Mouse (Mus musculus): Measurements from ENCODE around the gene Car10.
A peak's percentile ranks its signal among the peaks of the same experiment; 100 is the strongest.
"Not testable (repeated sequence)": the region's sequence is repeated elsewhere in the genome, so short reads cannot be mapped to it uniquely, and the experiment has no call there.

The Car10 gene

DNA sequence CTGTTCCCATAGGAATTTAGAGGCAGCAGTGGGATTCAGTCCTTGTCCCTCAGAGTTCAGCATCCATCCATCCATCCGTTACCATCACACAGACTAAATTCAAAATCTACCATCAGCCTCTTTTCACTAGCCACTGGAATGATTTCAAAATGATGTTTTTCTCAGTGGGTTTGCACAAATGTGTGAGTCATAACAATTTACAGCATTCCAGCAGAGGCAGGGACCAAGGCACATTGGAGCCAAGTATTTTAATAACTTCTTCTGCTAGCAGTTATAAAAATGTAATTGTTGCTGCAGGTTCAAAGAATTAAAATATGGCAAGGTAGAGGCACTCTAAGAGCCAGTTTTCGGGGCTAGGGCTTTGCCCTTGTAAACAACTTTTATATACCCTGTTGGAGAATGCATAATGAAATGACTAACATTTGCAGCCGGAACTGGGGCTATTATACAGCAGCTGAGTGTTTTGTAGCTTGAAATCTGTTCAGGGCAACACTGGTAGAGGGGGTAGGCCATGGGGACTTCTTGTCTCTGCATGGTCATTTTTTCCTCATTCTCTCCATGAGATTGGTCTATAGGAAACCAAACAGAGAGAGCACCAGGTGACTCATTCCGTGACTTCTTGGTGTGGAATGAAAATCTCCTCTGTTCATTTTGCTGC is 276.0 kb downstream of the Car10 start:
- DNase-seq (ENCODE audit: inconsistent age in 2 of 2, low spot score in 1 of 2): no peak

DNA sequence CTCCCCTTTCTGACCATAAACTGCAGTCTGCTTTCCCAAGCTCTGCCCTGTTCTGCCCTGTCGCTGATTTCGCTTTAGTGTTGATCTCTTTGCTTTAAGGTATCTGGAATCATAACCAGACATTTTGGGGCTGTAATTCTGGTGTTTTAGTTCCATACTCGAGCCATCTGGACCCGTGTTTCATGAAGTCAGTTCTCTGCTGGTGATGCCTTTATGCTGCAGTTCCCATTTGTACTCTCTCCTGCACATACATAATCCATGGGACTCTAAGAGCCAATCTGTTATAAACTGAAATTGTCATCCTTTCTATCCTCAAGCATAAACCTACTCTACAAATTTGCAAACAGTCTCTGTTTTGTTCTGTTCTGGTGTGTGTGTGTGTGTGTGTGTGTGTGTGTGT is 293.3 kb downstream of the Car10 start:
- no peak for DNase-seq (ENCODE audit: inconsistent age in 2 of 2, low spot score in 1 of 2)

DNA sequence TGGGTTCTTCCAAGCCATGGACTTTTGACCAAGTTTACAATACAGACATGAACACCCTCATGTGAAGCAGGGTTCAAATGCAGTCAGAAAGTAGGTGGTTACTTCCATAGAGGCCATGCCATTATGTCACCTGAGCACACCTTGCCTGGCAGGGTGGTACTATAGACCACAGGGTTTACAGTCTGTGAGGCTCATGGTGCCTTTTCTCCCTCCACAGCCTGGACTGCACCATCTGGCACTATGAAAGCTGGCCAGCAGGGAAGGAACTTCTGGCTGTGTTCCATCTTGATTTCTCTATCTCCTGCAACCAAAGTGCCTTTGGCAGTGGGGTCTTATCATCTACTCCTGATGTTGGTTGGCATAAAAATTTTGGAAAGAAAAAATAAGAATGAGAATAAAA is 295.5 kb downstream of the Car10 start:
- DNase-seq (ENCODE audit: inconsistent age in 2 of 2, low spot score in 1 of 2): not testable (repeated sequence)

DNA sequence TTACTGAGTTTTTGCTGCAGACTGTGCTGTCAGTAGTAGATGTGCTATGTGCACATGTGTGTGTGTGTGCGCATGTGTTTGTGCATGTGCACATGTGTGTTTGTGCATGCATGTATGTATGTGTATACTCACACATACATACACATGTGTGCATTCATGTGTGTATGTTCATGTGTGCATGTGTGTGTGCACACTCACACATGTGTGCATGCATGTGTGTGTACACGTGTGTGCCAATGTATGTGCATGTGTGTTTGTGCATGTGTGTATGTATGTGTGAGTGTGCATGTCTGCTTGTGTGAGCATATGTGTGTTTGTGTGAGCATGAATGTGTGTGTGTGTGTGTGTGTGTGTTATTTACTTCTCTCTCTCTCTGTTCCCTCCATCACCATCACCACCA is 298.5 kb downstream of the Car10 start:
- DNase-seq (ENCODE audit: inconsistent age in 2 of 2, low spot score in 1 of 2): no peak

DNA sequence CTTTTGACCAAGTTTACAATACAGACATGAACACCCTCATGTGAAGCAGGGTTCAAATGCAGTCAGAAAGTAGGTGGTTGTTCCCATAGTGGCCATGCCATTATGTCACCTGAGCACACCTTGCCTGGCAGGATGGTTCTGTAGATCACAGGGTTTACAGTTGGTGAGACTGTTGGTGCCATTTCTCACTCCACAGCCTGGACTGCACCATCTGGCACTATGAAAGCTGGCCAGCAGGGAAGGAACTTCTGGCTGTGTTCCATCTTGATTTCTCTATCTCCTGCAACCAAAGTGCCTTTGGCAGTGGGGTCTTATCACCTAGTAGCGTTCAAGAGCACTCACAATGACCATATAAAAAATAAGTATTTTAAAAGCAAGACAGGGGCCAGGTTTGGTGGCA is 303.3 kb downstream of the Car10 start:
- not testable (repeated sequence) for DNase-seq (ENCODE audit: inconsistent age in 2 of 2, low spot score in 1 of 2)

DNA sequence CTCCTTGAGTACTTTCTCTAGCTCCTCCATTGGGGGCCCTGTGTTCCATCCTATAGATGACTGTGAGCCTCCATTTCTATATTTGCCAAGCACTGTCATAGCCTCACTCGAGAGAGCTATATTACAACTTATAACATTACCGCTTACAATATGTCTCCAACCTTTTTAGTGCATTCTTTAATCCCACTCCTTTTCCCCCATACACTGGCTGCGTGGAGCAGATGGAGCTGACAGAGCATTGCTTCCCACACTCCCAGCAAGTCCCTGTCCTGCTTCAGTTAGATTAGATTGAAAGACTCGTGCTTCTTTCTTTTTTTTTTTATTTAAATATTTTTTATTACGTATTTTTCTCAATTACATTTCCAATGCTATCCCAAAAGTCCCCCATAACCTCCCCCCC is 310.2 kb downstream of the Car10 start:
- no peak for DNase-seq (ENCODE audit: inconsistent age in 2 of 2, low spot score in 1 of 2)

DNA sequence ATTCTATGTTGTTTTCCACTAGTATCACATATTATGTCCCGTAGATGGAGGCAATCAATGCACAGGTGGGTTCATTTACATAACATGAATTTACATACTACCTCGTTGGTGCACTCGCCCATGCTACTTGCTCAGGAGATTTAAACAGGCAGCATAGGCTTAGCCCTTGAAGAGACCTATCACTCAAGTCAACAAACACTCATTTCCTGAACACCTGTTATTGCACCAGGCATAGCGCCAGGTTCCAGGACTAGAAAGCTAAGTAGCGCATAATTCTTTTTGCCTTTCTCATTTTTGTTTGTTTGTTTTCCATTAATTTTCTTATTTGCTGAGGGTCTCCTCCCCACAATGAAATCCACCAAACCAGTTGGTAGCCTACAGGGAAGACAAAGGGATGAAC is 333.7 kb downstream of the Car10 start:
- DNase-seq (ENCODE audit: inconsistent age in 2 of 2, low spot score in 1 of 2): no peak

DNA sequence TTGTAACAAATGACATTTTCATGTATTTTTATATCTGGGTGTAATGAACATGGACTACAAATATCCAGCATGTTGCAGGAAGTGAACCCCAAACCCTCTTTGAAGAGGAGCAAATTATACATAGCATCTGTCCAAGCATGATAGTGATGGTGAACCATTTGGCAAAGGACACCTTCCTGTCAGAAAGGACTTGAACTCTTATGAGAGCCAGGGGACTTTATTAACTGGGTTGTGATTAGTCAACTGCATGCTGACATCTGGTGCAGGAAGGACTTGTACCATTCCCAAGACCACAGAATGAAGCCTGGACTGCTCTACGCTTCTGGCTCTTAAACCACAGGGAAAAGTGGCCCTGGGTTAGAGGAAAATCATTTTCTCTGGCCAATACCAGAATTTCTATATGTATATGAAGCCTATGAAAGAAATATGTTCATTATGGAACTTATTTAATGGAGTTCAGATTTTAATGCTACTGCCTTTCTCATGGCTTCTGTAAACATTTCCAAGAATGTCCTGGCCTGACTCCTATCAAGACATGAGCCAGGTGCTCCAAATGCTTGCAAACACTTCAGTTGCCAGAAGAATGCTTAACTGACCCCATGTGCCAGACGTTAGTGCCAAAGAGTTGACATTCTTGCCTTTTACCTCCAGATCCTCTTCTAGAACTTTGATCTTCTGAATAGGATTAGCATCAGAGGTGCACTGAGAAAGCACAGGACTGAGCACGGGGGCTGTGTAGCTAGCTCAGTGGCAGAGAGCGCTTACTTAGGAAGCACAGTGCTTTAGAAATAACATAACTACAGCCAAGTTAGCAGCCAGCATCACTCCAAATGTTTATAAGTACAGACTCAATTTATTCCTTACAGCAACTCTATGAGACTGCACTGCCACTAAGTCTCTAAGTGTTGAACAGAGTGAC is 337.4 kb downstream of the Car10 start:
- DNase-seq (ENCODE audit: inconsistent age in 2 of 2, low spot score in 1 of 2): no peak

DNA sequence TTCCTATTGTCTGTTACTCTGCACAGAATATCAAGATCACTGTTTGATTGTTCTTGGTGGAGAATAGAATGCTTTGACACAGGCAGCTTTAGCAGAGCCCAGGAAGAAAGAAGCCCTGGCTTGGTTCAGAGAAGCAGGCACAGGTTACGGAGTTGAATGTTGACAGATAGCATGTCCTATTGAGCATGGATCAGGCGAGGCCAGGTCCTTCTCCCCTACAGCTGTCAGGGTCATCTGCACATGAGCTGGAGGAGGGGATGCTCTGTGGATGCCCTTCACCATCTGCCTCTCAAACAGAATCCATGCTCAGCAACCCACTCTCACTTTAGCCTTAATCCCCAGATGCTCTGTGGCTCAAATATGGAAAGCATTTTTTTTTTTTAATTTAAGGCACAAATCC is 339.1 kb downstream of the Car10 start:
- DNase-seq (ENCODE audit: inconsistent age in 2 of 2, low spot score in 1 of 2): no peak

DNA sequence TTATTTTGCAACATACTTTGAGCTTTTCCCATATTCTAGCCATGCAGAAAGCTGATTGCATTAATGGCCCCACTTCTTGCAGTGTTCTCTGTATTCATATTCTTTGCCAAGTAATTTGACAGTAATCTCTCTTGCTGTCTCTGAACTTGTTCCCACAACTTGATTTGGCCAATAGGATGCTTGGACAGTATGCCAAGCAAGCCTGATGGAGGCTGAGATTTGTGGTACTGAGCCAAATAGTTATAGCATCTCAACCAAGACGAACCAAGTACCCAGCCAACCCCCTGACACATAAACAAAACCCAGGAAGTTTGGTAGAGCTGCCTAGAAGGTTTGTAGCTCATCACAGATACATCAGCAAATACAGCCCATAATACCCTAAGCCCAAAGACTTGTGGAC is 342.6 kb downstream of the Car10 start:
- no peak for DNase-seq (ENCODE audit: inconsistent age in 2 of 2, low spot score in 1 of 2)

DNA sequence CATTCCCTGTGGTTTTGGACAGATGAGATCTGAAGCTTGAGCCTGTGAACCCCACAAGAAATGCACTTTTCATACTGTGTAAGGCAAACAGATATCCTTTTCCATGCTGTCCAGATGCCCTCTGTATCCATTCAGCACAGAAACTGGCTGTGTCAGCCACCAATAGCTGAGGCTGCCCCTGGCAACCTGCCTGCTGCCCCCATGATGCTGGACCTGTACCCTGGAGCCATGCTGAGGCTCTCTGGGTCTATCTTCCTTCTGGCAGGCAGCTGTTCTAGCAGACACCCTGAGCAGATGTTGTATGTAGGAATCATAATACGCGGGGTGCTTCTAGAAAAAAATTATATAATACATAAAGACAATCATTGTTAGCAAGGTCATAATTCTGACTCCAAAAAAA is 345.9 kb downstream of the Car10 start:
- no peak for DNase-seq (ENCODE audit: inconsistent age in 2 of 2, low spot score in 1 of 2)

DNA sequence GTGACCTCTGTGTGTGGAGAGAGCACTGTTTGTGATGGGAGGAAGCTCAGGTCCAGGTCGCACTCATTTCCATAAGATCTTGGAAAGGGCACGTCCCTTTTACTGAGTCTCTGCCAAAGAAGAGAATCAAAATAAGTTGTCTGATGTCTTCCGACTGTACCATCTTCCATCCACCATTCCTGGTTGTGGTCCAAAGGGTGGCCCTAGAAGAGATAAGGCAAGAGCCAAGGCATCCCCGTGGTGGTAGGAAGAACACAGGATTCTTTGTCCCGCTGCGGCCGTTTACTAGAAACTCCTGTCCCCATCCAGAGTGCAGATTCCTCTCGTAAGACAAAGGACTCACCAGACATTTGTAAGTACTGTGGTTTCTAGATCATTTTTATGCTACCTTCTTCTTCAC is 346.9 kb downstream of the Car10 start:
- DNase-seq (ENCODE audit: inconsistent age in 2 of 2, low spot score in 1 of 2): no peak

DNA sequence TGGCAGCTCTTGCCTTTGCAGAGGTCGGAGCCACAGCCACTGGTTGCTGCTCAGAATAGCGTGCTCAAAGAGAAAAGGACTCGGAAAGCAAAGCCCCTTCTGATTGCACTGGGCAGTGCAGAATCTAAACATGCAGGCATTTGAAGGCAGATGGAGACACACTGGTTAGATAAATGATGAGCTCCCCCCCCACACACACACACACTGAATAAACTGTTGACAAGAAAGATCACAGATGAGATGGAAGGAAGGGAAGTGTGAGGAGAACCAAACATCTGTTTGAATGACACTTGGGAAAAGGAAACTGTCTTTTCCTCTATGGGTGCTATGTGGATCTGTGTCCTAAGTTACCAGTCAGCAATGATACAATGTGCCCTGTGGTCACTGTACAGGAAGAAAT is 349.7 kb downstream of the Car10 start:
- DNase-seq (ENCODE audit: inconsistent age in 2 of 2, low spot score in 1 of 2): no peak

DNA sequence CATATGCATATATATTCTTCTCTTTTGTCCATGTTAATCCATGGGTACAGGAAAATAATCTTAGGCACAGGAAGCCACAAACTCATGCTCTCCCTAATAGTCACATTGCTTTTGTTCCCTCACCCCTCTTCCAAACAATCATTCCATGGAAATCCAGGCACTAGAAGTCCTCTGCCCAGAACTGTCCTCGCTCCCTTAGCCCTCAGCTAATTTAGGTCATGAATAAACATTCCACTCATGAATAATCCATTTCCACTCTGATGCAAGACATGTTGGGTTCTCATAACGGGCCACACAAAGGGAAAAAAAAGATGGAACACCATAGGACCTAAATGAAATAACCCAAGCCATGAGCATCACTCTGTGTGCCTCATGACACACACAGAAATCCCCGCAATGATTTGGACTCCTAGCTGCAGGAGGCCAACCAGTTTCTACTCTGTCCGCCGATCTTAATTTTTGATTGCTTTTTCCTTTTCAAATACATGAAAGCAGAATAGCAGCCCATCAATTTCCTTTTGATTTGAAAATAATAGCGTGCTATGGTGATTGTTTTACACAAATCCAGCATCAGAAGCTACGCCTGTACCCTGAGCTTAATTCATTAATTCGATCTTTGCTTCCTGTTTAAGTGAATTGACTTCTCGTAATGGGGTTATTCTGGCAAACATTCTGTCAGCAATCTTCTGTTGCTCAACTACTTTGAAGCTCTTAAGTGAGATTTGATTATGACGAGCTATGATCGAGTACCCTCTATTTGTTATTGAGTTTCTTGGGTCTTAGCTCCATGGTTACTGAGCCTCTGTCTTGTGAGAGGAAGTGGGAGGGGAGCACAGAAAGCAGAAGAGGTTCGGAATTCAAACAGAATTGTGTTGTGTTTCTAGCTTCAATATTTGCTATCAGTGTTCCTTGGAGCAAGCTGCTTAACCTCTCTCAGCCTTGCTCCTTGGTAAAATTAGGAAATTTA is 350.7 kb downstream of the Car10 start:
- DNase-seq (ENCODE audit: inconsistent age in 2 of 2, low spot score in 1 of 2): no peak

DNA sequence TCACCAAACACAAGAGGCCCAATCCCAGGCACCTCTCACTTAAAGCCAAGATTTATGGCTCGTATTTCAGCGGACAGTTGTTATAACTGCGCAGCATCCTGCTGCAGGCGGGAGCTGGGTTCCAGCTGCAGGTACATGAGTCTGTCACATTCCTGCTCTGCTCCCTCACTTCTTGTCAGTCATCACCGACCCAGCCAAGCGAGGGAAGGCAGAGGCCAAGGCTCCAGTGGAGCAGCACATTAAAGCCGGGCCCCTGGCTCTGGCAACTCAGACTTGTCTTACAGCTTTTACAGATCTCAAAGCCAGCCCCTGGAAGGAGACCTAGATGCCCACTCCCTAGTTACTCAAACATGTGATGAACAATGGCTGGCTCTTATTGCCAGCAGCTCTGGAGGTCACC is 352.7 kb downstream of the Car10 start:
- no peak for DNase-seq (ENCODE audit: inconsistent age in 2 of 2, low spot score in 1 of 2)

DNA sequence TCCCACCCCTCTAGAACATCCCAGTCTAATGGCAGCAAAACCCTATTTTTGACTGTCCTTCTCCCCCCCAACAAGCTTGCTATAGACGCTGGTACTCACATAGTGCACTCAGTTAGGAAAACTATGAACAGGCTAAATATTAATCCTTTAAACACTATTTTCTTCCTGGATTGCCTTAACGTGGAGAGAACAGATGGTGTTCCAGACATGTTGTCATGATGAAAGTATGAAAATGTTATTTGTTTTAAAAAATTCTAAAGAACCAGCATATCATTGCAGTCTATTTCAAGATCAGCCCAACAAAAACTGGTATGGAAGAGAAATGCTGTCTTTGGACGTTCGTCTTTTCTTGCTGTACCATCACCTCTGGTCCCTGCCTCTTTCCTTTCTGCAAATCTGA is 368.4 kb downstream of the Car10 start:
- DNase-seq (ENCODE audit: inconsistent age in 2 of 2, low spot score in 1 of 2): no peak

DNA sequence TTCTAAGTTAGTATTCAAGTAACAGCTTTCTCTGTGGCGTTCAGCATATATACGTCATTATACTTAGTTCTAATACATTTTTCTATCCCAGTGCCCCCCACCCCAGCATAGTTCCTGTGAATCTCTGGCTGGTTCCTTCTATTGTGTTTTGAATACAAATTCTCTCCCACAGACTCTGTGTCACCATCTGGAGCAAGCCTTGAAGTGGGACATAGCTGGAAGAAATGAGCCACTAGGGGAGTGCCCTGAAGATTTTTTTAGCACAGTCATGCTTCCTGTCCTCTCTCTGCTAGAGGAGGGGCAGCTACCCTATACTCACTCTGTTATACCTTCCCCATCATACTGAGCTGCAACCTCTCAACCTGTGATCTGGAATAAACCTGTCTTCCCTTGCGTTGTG is 369.9 kb downstream of the Car10 start:
- DNase-seq (ENCODE audit: inconsistent age in 2 of 2, low spot score in 1 of 2): no peak

DNA sequence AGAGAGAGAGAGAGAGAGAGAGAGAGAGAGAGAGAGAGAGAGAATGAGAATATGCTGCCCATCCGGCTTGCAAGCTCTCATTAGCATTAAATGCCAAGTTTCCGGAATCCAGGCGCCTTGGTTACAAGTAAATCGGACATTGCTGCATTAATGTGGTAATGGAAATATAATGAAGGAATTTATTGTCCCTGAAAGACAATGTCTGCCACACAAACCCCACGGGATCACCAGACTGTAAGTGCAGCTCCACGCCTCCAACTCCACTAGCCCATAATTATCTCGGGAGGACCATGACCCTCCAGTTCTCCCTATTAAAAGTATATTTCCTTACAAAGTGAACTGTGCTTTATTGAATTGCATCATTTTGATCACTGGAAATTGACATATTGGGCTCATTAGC is 372.9 kb downstream of the Car10 start:
- no peak for DNase-seq (ENCODE audit: inconsistent age in 2 of 2, low spot score in 1 of 2)

DNA sequence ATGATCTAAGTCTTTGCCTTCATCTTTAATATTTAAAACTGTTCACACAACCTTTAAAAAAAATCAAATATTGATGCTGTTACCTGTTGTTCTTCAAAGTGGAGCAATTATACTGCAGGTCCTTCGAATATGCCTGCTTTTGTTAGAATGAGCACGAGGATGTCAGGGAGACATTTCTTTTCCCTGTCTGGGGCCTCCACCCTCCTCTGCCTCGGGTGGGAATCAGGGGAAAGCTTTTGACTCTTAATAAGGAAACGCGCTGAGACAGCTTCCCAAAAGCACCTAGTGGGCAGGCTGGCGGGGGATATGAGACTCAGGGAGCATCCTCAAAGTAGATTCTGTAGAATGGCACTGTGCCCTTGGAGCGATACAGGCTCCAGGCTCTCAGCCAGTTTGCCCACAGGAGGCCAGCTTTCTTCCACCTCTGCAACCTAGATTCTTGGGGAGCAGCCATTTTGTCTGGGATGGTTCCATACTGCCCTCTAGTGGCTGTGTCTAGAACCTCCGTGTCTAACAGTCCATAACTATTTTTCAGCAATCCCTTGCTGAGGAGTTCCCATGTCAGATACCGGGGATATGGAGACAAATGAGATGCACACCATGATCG is 373.8 kb downstream of the Car10 start:
- peak; percentile 57 to 90 for DNase-seq (ENCODE audit: inconsistent age in 2 of 2, low spot score in 1 of 2)

DNA sequence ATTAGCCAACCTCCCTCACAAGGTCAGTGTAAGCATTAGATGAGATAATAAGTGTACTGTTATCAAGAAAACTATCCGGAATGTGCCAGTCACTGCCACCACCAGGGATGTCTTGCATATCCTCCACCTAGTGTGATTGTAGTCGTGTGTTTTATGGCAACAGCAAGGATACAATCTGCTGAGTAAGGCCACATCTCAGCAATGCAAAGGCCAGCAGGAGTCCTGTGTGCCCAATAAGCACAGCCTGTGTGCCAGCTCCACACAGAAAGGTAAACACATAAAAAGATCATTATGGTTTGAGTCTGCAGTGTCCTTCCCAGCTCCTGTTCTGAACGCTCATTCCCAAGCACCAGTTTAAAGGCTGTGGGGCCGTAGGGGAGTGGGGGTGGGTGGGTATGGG is 386.8 kb downstream of the Car10 start:
- peak in 1 of 2 experiments; percentile 24 for DNase-seq (ENCODE audit: inconsistent age in 2 of 2, low spot score in 1 of 2)

DNA sequence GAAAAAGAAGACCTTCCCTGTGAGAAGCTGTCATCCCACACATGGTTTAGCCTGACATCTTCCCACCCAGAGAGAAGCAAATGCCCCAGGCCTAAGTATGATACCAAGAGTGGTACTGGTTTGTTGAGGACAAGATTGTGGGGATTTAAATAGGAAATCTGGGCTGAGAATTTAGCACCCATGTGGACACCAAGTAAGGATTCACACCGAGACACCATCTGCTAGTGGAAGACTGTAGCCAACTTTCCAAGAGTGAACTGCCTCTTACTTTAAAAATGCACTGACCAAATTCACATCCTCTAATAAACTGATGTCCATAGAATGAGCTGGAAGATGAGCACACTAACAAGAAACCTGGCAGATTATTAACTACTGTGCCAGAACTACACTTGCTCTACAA is 389.2 kb downstream of the Car10 start:
- DNase-seq (ENCODE audit: inconsistent age in 2 of 2, low spot score in 1 of 2): no peak

All from adrenal gland, adult (tissue).